Mouse (Mus musculus): ENCODE results near the gene Dirc2. TPM values are rescaled to one million over a fixed set of nuclear protein-coding genes. Genes with fewer than 3 reads are reported as not detected.

Gene Dirc2
- total RNA-seq, 4 experiments from 2014 or later: 60.9 to 68.2 (median 64.7) TPM

DNA sequence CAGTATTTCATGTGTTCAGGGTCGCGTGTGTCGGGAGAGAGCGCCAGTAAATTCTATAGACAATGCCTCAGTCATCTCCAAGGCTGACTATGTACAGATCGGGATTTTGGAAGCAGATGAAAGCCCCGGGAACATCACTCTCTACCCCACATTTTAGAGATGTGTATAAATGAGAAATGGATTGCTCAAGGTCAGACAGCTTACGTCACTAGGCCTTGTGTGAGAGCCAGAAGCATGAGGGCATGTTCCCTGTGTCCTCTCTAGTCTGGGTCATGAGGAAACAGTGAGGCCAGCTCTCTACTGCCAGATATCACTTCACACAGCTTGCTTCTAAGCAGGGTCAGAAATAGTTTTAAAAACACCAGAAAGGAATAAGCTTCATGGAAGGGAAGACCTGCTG lies 77.5 kb downstream of the Dirc2 start:
- DNase-seq (ENCODE audit: low spot score in 2 of 2): no peak

DNA sequence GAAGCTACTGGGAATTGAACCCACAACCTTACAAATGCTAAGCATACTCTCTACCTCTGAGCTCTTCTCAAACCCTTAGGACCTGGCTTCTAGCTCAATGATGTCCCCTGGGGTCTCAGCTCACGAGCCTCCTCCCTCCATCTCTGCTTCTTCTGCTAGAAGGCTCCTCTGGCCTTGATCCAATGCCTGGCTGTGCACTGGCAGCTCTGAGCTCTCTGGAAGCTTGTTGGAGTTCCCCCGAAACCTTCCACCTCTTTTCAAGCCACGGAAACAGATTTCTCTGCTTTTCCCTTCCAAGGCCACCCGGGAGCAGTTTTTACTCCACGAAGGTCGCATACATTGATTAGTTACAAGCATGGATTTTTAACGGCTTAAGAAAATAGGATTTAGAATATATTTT lies 82.7 kb downstream of the Dirc2 start:
- no peak for DNase-seq (ENCODE audit: low spot score in 2 of 2)

DNA sequence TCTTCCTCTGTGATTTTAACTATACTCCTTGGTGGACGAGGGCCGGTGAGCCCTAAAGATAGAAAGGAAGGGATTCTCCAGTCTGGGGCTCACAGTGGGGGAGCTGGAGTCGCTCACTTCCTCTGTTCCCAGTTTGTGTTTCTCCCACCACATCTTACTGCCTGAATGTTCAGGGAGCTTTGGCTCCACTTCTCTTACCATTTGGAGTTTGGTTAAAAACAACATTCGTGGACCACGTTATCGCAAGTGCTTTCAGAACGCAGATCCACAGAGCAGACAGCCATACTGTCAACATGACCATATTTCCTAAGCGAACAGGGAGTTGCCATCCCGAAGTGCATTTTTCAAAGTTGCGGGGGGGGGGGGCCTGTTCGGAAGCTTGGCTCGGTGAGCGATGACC lies 84.1 kb downstream of the Dirc2 start:
- DNase-seq (ENCODE audit: low spot score in 2 of 2): no peak

DNA sequence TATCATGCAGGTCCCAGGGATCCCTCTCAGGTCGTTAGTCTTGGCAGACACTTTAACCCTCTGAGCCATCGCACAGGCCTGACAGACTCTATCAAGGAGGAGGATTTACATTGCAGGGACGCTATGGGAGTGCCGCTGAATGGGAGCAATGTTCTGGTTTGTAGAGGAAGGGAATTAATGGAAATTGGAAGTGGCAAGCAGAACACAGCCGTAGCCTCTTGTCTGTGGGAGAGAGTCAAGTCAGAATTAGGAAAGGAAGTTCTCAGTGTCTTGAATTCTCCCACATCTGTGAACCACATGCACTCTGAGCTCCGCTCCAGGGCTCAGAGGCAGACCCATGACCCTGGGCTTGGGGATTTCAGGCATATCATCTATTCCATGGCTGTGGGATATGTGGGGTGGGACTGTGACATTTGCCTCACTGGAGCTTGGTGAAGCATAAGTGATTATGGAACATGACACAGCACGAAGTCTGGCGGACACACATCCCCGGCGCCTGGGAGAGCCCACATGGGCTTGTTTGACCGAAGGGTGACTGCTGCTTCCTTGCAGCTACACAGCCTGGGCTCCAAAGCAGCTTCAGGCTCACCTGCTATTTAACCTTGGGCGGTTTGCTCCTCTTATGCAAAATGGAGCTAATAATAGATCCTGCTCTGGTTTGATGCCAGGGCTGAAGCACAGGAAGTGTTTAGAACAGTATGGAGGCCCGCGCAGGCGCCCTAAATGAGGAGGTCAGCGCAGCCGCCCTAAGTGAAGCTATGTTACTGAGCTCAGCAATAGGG lies 87.6 kb downstream of the Dirc2 start:
- DNase-seq (ENCODE audit: low spot score in 2 of 2): no peak

DNA sequence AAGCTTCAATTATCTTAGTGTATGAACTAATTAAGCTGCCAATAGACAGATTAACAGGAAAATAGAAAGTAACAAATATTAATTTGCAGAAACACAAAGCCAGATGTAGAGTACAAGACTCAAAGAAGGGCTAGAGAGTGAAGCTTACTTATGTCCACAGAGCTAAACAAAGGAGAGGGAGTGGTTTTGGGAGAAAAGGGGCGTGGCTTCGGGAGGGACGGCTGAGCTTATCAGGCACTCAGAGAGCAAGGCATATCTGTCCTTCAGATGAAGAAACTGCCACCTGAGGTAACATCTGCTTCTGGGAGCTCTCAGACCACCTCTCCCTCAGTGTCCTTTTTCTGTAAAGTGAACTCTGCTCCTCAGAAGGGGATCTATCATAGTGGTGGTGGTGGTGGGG lies 90.7 kb downstream of the Dirc2 start:
- DNase-seq (ENCODE audit: low spot score in 2 of 2): no peak

DNA sequence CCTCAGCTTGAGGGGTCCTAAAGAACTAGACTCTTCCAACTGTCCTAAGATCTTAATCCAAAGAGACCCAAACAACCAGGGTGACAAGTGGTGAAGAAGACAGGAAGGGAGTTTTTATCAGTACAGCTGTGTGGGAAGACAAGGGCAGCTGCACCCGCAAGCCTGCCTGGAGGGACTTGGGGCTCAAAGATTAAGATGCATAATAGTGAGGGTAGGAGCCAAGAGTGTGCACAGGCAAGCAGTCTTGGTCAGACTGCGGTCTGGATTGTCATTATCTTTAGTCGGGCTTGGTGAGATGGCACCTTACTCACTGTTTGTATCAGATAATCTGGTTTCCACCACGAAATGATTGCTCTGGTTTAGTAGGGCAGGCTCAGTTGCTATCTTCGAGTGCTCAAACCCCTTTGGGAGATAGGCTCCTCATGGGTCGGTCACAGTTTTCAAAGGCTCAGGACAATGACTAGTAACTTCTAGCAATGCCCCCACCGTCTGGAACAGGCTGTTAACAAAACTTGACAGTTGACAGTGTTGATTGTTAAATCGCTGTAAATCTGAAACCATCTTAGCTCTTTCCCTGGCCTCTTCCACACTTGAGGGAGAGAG lies 91.5 kb downstream of the Dirc2 start:
- DNase-seq (ENCODE audit: low spot score in 2 of 2): no peak

DNA sequence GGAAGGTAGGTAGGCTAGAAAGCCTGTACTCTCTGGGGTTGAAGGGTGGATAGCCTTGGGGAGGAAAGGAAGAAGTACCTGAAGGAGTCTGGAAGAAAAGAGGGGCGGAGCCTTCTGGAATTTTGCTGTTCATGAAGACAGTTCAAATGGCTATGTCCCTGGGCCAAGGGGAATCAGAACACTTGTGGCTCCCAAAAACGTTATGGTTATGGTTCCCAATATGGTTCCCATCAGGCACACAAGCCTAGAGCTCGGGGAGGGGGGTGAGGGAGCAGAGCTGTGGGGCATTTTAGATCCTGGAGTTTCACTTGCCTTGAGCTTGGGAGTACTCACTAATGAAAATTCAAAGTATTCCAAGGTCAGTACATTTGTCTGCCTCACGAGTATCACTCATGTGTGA lies 104.3 kb downstream of the Dirc2 start:
- no peak for DNase-seq (ENCODE audit: low spot score in 2 of 2)

DNA sequence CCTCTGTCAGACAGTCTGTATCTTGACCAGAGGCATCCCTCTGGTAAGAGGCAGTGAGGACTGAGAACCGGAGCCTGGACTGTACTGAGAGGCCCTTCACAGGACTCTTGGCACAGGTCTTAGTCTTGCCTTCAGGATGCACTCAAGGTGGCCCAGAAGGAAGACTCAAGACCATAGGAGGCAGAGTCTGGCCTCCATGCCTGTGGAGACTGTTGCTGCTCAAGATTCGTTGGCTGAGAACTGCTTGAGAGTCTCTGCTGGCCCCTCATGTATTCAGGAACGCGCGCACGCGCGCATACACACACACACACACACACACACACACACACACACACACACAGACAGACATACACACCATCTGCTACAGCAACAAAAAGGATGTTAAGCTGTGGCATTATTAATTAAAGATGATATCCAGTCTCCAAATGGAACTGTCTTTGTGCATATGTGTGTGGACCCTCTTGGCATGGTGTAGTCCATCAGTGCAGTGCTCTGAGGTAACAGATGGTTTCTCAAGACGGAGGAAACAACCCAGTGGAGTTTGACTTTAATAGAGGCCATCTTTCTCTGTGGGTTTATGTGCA lies 105.2 kb downstream of the Dirc2 start:
- DNase-seq (ENCODE audit: low spot score in 2 of 2): peak in 1 of 2 experiments; percentile 21

DNA sequence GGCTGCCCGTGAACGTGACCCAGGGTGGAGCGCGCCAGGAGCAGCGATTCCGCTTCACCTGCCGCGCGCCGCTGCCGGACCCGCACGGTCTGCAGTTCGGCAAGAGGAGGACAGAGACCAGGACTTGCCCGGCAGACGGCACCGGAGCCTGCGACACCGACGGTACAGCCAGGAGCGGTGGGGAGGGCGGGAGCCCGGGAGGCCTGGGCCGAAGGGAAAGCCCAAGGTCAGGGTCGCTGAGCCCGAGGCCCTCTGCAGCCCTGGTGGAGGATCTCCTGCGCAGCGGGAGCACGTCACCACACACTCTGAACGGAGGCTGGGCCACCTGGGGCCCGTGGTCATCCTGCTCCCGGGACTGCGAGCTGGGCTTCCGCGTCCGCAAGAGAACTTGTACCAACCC lies 108.9 kb downstream of the Dirc2 start:
- DNase-seq (ENCODE audit: low spot score in 2 of 2): no peak

DNA sequence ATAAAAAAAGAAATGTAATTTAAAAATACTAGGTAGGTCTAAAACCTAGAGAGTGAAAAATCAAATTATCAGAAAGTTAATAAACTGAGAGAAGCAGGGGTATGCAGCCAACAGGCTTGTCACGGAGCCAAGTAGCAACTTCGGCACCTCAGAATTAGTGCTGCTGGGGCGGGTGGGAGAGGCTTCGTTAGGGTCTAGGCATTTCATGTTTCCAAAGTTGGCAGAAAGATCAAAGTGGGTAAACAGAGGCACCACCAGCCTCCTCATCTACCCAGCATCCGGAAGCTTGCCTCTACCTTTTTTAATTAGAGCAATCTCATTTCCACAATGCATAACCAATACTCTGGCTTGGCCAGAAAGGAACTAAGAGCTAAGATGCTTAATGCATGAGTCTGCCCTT lies 115.2 kb downstream of the Dirc2 start:
- no peak for DNase-seq (ENCODE audit: low spot score in 2 of 2)

DNA sequence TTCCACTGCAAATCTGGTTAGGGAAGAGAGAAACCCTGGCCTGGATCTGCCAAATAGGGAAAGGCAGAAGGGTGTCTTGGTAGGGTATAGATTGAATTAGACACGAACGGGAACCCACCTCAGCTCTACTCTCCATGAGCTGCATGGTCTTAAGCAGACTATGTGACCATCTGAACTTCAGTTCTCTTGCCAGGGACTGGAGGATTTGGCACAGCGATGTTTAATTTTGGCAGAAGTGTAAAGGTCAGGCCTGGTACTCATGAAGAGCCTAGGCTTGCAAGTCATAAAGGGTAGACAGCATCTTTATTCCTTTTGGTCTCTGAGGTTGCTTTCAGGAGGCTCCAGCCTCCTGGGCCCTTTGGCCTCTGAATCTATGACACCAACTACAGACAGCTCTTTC lies 116.5 kb downstream of the Dirc2 start:
- DNase-seq (ENCODE audit: low spot score in 2 of 2): no peak

DNA sequence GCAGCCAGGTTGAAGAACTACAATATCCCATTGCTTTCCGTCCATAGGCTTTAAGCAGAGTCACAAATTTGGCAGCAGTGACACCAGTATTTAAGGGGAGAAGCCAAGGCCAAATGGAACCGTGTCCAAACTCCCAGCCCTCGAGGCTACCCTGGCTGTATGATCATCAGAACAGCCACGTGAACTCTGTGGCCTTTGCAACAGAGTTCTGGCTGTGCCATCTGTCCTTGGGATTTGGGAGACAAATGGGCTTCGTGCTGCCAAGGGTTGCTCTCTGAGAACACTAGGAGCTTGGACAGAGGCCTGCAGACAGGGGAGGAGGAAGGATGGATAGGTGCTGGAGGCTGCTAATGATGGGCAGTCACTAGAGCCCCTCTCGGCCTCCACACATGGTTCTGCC lies 117.0 kb downstream of the Dirc2 start:
- DNase-seq (ENCODE audit: low spot score in 2 of 2): no peak

DNA sequence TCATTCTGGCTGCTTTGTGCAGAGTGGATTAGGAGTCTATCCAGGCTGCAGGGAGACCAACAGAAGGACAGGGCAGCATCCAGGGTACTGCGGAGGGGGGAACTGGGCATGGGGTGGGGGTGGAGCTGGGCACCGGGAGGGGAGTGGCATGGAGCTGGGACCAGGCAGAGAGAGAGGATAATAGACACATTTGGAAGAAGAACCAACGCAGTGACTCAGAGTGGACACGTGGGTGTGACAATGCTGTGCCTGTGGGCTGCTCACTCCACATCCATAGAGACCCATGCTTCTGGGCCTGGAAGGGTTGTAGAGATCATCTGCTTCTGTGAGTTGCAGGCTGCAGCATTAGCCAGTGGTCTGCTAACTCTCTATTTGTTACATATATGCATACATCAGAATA lies 120.3 kb downstream of the Dirc2 start:
- DNase-seq (ENCODE audit: low spot score in 2 of 2): no peak

Other genes with a start within 250 kb of the Dirc2 start
- 10 to 100 TPM; 10.6 to 18.1 (median 14.0) TPM for gene Sema5b, start 228.2 kb downstream of the Dirc2 start, total RNA-seq (2022)
- gene Hspbap1, start 1.0 kb upstream of the Dirc2 start, total RNA-seq (2022): 1 to 10 TPM; 6.5 to 9.0 (median 7.3) TPM
- 1 to 10 TPM; 1.3 to 5.4 (median 3.2) TPM for gene Parp14, start 102.2 kb upstream of the Dirc2 start, total RNA-seq (2022)
- gene Parp9, start 169.1 kb upstream of the Dirc2 start, total RNA-seq (2022): 1 to 10 TPM; 2.8 to 9.4 (median 5.6) TPM
- gene Dtx3l, start 169.8 kb upstream of the Dirc2 start, total RNA-seq (2022): 1 to 10 TPM; 4.5 to 7.6 (median 6.3) TPM
- 100 to 1,000 TPM; 110 to 152 (median 124) TPM for gene Kpna1, start 209.4 kb upstream of the Dirc2 start, total RNA-seq (2022)